Mouse (Mus musculus) large intestine, adult 2 months (tissue): Measurements from ENCODE around the gene Zfr. TPM values are rescaled to one million over a fixed set of nuclear protein-coding genes. Genes with fewer than 3 reads are reported as not detected.
"Not testable (repeated sequence)": the region's sequence is repeated elsewhere in the genome, so short reads cannot be mapped to it uniquely, and the experiment has no call there.

Experiments
- DNase-seq: peaks from one replicate; pipeline ENCODE4 v3.0.0-alpha.2; 2012; ENCODE audit warnings: low read depth, low spot score
- WGBS: fragments of 180-500 bp; shearing (Covaris S2); methylation state at CpG from one replicate; pipeline ENCODE4 v1.1.7; 2018; 5-methylcytosine and 5-hydroxymethylcytosine counted together
- polyA plus RNA-seq: library from polyadenylated mRNA; depleted of rRNA; stranded (reverse); fragments of >200 nt; gene quantifications from 2 replicates; pipeline ENCODE4 v1.2.3, GENCODE M21; 2012

The Zfr gene
- polyA plus RNA-seq, 1 experiment, result 33.7 TPM

DNA sequence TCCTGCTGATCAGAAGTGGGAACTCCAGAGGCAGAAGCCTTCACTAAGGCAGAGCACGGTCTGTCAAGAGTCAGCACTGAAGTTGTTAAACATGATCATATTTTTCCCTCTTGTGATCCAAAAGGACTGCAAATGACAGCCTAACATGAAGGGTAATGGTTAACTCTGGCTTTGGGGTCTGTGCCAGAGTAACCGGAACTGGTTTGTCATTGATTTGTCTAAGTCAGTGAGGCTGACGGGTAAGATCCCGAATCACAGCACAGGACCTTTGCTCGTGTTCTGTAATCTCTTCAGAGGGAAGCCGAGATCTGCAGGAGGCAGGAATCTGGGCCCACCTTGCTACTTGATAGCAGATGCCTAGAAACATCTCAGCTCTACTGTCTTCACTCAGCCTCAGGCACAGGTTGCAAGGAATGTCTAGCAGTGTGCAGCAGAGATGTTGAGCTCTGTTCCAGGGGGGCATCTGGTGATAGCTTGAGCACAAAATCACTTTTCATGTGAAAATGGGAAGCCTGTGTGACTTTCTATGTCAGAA, 90.0 kb downstream of the Zfr start:
- WGBS, result 27% methylated on average over 6 of the region's 6 CpGs
- no peak for DNase-seq

DNA sequence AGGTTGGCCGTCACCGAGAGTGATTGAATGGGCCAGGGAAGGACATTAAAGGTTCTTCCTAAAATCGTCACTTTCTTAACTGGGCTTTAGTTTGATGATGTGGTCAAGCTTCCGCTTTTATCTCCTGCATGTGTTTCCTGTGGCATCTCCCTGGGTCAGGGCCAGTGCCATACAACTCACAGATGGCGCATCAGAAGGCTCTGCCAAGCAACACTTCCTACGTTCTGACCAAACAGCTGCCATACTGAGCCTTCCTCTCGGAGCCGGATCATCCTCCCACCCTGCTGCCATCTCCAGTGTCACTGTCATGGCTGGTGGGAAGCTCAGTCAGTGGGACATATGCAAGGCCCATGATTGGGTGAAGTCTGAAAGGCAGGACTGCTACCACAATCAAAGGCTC, 93.9 kb downstream of the Zfr start:
- 85% methylated on average over 8 of the region's 8 CpGs for WGBS

DNA sequence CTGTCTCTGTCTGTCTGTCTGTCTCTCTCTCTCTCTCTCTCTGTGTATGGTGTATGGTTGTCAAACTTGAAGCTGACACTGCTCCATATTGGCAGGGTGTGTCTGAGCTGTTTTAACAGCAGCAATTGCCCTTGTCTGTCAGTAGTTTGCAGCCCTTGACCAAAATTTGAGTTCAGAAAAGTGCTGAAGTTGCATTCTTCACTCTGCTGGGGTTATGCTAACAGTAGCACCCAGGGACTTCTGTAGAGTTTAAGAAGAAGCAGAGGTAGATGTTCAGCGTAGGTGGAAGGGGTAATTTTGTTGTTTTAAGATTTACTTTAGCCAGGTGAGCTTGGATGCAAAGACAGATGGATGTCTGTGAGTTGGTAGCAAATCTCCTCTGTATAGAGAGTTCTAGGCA, 94.6 kb downstream of the Zfr start:
- DNase-seq, result no peak
- 79% methylated on average over 1 of the region's 1 CpGs for WGBS

More for the DNA sequence above, 93.9 kb downstream of the Zfr start:
- DNase-seq, result no peak

DNA sequence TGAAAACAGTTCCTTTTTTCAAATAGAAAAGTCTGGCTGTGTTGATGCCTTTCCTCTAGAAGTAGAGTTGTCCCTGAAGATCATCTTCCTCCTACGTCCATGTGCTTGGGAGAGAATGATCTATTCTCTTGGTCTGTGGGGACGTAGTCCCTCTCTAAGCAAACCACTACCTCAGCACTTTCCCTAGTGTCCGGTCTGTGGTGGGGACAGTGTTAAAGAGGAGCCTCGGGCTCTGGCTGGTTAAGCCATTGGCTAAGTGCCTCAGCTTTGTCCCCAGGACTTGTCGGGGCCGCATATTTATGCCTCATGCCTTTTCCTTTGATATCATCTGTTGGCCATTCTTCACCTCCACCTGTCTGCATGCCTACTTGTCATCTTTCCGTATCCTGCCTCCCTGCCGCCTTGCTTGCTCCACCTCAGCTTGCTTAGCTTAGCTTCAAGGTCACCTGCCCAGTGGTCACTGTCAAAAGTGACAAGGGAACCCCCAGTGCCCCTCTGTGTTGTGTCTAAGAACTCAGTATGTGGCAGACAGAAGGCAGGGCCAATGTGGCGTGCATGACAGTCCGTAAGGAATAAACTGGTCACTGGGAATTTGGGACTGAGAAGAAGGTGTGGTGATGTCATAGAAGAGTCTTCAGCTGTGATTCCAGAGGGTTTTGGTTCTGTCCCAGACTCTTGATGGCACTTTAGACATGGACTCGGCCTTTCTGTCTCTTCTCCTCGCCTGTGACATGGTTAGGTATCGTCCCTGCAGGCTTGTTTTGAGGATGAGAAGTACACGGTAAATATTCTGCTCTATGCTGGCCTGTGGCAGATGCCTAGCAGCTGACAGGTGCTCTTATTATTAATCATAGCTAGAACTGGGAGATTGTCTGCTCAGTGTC, 97.1 kb downstream of the Zfr start:
- no peak for DNase-seq
- 82% methylated on average over 14 of the region's 14 CpGs for WGBS

DNA sequence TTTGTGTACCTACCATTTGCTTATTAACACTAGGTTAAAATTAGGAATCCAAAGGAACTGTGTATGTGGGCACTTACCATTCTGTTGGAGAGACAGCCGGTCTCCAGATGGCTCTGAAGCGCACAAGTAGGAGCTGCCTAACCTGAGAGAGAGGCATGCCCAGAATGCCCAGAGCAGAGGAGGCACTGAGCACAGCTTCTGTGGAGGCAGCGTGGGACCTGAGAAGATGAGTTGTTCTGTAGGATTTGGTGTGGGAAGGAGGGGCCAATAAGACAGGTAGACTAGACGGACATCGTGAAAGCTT, 97.7 kb downstream of the Zfr start:
- WGBS, result 89% methylated on average over 5 of the region's 5 CpGs
- DNase-seq, result no peak

DNA sequence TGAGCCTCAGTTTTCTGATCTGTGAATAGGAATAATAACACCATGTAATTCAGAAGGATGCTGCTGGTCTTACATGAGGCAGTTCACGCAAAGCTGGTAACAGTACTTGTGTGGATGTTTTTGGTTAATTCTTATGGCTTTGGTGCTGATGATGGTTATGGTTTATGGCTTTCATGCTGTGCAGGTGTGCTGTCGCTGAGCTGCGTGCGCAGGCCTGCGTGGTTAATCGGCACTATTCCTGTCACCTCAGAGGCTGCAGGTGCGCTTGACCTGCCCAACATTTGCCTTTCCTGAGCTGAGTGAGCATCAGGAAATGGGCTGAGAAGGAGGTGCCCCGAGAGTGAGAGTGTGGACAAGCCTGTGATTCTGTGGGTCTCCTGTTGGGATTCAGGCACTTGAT, 98.5 kb downstream of the Zfr start:
- no peak for DNase-seq
- WGBS, result 80% methylated on average over 8 of the region's 8 CpGs

DNA sequence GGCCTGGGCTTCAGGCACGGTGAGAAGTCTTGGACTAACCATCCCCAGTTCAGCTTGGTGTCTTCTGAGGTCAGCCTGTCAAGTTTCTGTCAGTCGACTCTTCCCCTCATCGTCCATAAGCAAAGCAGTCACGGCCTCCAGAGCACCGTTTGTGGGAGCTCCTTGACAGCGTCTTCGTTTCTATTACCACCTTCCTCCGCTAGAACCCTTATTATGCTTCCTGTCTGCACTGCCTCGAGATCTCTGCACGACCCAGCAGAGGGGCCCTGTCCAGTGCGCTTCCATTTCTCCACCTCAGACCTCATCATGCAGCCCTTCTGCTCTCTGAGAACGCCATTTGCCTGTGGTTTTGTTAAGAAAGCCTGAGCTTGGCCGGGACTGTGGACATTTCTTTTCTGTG, 99.2 kb downstream of the Zfr start:
- WGBS, result 85% methylated on average over 13 of the region's 13 CpGs
- DNase-seq, result no peak

DNA sequence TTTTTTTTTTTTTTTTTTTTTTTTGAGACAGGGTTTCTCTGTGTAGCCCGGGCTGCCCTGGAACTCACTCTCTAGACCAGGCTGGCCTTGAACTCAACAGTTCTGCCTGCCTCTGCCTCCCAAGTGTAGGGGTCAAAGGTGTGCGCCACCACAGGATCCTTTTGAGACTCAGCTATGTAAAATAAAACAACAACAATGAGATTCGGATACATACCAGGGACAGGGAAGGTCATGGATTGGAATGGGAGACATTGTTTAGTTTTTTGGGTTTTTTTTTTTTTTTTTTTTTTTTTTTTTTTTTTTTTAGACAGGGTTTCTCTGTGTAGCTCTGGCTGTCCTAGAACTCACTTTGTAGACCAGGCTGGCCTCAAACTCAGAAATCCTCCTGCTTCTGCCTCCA, 99.7 kb downstream of the Zfr start:
- DNase-seq, result not testable (repeated sequence)
- 87% methylated on average over 3 of the region's 3 CpGs for WGBS

DNA sequence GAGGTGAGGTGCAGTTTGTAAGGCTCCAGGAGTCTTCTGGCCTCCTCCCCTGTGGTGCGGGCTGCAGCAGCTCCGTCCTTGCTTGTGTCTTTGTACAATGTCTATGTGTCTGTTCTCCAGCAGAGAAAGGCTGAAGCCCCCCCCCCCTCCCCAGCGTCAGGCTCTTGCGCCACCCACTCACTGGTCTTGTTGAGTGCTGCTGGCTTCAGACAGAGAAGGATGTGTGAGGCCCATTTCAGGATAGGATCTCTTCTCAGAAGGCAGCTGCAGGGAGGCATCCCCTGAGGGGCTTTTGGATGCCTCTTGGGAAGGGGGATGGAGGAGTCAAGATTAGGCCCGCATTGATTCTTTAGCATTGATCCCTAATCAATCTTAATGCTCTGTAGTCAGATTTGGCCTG, 100.2 kb downstream of the Zfr start:
- 81% methylated on average over 5 of the region's 5 CpGs for WGBS
- DNase-seq, result no peak

DNA sequence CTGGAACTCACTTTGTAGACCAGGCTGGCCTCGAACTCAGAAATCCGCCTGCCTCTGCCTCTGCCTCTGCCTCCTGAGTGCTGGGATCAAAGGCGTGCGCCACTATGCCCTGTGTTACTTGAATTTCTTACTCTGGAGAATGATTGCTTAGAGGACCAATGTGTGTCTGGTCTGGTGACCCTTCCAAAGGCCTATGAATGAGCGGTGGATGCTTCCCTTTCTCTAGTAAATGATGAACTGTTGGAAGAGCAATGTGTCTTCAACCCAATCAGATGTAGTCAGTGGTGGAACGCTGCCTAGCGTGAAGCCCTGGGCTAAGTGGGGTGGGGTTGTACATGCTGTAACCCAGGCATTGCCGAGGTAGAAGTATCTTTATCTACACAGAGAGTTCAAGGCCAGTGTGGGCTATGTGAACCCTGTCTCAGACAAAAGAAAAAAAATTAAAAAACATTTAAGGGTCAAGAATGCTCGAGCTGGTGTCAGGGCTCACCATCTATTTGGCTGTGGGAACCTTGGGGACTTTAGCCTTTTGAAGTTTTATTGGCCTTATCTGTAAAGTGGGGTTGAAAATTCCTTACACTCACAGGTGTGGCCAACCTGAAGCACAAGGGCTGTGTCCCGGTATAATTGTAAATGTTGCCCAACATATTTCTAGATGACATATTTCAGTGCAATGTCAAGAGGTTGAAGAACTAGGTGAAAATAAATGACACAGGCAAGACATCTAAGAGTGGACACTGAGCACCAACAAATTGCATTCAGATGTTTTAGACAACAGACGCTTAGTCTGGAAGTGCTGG, 101.2 kb downstream of the Zfr start:
- DNase-seq, result no peak
- 51% methylated on average over 11 of the region's 11 CpGs for WGBS

DNA sequence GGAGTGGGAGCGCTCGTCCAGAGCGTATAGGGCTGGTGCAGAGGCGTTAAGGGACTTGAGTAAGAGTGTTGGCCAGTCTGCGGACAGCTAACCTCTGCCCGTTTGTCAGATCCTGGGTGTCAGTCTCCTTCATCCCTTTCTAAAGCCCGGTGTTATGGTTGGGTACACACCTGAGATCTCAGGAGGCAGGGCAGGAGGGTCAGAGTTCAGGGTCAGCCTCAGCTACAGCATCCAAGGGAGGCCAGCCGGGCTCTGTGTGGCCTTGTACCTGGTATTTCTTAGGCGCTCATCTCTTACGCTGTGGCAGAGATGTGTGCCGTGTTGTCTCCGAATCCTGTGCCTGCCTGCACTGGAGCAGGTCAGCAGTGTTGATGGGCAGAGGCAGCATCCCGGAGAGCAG, 103.5 kb downstream of the Zfr start:
- no peak for DNase-seq
- WGBS, result 82% methylated on average over 13 of the region's 13 CpGs

DNA sequence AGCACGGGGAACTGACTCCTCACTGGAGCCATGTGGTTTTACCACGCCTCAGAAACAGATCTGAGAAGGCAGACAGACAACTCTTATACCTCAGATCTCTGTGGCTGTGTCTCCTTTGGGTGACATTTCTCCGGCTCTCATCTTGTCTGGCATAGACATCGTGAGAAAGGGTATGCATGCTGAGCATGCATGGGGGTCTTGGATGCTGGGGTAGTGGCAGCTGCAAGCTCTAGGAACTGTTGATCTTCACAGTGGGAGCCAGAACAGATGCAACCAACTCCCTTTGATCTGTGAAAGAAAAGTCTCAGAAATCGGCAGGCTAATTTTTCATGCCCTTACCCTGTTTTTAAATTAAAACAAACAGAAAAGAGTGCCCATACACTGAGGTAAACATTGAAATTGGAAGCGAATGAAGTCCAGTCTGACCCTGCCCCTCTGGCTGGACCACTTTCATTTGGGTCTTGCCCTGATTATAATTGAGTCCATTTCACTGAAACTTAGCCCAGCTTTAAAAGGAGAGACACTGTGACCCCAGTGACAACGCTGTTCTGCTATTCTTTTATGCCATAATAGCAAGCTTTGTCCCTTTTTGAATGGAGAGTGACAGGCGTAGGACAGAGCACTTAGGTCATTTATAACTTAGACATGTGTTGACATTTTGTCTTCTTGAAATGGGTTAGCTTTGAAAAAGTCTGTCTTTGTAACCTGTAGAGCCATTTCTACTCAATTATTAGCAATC, 105.1 kb downstream of the Zfr start:
- WGBS, result 54% methylated on average over 8 of the region's 8 CpGs
- DNase-seq, result no peak

DNA sequence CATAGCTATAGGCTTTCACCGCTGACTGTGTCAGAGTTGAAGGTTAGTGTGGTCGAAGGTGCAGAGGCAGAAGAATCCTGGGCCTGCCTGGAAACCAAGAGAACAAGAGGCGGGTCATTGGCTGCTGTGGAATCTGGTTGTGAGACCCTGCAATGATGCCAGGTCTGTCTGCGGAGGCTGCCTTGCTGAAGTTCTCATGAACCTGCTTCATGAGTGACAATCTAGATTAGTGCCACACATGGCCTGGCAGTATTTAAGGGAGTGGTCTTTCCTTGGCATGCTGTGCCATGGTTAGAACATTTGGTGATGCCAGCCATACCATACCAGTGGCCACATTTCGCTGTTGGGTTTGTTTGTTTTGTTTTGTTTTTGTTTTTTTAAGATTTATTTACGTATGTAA, 105.8 kb downstream of the Zfr start:
- 88% methylated on average over 6 of the region's 6 CpGs for WGBS
- DNase-seq, result no peak

DNA sequence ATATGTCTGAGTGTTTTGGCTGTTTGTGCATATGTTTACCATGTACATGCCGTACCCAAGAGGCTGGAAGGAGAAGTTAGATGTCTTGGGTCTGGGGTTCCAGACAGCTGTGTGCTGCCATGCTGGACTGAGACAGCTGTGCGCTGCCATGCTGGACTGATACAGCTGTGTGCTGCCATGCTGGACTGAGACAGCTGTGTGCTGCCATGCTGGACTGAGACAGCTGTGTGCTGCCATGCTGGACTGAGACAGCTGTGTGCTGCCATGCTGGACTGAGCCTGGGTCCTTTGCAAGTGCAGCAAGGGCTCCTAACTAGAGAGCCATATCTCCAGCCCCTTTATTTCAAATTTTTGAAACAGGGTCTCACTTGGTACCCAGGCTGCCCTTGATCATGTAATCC, 106.6 kb downstream of the Zfr start:
- no peak for DNase-seq
- WGBS, result 94% methylated on average over 2 of the region's 2 CpGs

DNA sequence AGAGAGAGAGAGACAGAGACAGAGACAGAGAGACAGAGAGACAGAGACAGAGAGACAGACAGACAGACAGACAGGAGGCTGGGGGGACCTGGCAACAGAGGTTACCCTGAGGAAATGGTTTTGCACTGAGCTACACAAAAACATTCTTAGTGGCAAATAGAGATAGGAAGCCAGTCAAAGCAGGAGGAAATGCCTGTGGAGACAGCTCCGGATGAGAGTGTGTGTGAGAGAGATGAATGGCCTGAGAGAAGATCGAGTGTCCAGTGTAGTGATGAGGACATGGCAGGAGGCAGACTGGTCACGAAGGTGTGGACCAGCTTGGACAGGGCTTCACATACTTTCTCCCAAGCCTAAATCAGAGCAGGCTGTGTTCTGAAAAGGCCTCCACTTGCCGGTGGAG, 107.4 kb downstream of the Zfr start:
- DNase-seq, result no peak

DNA sequence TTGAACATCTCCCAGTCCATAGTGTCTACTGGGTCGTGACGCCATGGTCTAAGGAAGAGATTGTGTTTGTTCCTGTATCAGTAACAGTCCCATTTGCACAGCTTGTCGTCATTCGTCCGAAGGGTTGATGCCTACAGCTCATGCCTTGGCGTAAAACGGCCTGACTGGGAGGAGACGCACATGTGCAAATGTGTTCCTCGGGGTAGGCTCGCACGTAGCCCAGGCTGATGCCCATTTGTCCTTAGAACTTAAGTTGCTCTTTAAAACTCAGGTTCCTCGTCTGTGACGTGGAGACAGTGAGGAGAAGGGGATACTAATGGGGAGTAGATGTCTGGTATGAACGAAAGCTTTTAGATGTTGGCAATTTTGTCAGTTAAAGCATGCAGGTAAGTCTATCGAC, 109.3 kb downstream of the Zfr start:
- 85% methylated on average over 15 of the region's 15 CpGs for WGBS
- DNase-seq, result no peak

More for the DNA sequence above, 107.4 kb downstream of the Zfr start:
- 76% methylated on average over 4 of the region's 4 CpGs for WGBS

DNA sequence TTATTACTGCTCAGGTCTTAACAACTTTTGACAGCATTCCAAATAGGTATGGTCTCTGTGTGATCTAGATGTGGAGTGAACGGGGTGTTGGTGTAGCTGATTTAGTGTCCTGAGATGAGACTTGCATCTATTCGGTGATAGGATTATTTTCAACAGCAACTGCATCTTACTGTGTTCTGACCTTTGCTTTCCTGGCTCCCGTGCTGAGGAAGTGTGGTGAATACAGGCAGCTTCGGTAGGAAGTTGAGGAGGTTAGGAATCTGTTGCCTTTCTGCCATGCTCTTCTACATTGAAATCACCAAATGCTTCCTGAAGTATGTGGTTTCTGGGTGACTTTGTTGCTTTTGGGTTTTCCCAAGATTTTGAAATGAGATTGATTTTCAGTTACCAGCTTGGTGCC, 109.7 kb downstream of the Zfr start:
- WGBS, result 29% methylated on average over 4 of the region's 4 CpGs

DNA sequence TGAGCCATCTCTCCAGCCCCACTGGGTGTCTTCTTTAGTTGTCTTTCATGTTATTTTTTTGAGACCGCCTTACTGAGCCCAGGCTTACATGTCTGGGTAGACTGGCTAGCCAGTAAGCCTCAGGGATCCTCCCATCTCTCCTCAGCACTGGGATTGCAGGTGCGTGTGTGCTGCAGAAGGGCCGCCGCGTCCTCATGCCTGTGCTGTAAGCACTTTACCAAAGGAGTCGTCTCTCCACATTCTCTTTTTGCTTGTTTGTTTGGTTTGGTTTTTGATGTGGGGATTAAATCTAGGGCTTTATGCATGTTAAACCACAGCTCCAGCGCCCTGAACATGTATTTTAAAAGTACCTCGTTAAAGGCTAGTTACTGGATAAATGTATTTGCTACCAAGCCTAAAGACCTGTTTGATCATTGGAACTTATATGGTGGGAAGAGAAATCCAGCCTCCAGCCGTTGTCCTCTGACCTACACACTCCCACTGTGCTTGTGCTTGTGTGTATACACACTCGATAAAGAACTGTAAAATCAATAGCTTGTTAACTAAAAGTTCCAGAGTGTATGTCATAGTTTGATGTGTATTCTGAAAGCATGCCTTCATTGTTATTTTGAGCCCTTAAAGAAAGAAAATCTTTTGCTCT, 112.1 kb downstream of the Zfr start:
- 52% methylated on average over 10 of the region's 10 CpGs for WGBS
- DNase-seq, result no peak

More for the DNA sequence above, 109.7 kb downstream of the Zfr start:
- no peak for DNase-seq

DNA sequence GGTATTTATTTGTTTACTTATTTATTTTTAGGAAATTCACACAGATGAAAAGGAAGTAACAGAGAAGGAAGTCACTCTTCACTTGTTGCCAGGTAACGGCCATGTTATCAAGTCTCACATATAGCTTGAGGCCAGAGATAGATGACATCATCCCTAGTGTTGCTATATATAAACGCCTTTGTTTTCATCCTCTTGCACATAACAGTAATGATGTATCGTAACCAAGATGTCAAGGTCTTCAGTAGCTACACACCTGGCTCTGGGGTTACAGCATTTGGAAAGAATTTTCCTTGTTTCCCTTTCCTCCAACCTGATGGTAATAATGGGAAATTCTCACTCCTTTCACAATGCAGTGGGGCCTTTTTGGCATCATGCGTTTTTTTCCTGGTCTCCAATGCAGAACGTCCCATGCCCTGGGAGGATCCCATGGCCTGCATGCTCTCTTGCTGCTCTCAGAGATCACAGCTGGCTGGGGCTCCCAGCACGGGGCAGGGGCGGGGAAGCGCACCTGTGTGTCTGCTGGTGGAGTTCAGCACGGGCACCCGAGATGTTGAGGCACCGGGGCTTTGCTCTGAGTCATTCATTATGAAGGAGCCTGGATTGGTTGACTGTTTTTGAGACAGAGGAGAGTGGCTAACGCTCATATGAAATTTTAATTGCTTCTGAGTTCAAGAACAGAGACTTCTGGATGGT, 112.8 kb downstream of the Zfr start:
- no peak for DNase-seq
- 27% methylated on average over 12 of the region's 12 CpGs for WGBS
